Mouse (Mus musculus) MEL (cell line): ENCODE data around the gene Sirt5. TPM values are rescaled to one million over a fixed set of nuclear protein-coding genes. Genes with fewer than 3 reads are reported as not detected.

Experiments
- DNase-seq: peaks from one replicate; pipeline ENCODE4 v3.0.0; 2011; ENCODE audit warnings: low read depth, low spot score
- H3K27ac ChIP-seq: 2 replicates; pipeline ENCODE4 v1.5.1; 2012; ENCODE audit warnings: low read depth, mild to moderate bottlenecking, control low read depth, low read length, moderate library complexity; ENCODE audit not compliant: control insufficient read depth
- H3K27me3 ChIP-seq, 2 experiments: fragments of 150-350 bp in 1 of 2; sonication (generic) in 1 of 2; 2 replicates each; pipeline ENCODE4 v1.6.1; 2012; ENCODE audit warnings: low read length in 2 of 2, mild to moderate bottlenecking in 2 of 2, improper control_type of control experiment in 1 of 2, moderate library complexity in 1 of 2; ENCODE audit not compliant: insufficient read depth in 2 of 2, control insufficient read depth in 1 of 2
- H3K36me3 ChIP-seq, 2 experiments: 2 replicates each; pipeline ENCODE4 v1.6.1; 2012 to 2014; ENCODE audit warnings: low read length in 2 of 2, improper control_type of control experiment in 1 of 2, inconsistent platforms in 1 of 2, mild to moderate bottlenecking in 1 of 2; ENCODE audit not compliant: insufficient read depth in 2 of 2, control insufficient read depth in 1 of 2
- H3K4me1 ChIP-seq, 2 experiments: fragments of 150-350 bp in 1 of 2; sonication (generic) in 1 of 2; 2 replicates each; pipeline ENCODE4 v1.6.1; 2012; ENCODE audit warnings: low read length in 2 of 2, improper control_type of control experiment in 1 of 2, mild to moderate bottlenecking in 1 of 2; ENCODE audit not compliant: insufficient read depth in 2 of 2, control insufficient read depth in 1 of 2
- H3K4me3 ChIP-seq, 2 experiments: fragments of 150-350 bp in 1 of 2; sonication (generic) in 1 of 2; 2 replicates each; pipeline ENCODE4 v1.5.1; 2012; ENCODE audit warnings: low read depth in 2 of 2, low read length in 2 of 2, mild to moderate bottlenecking in 2 of 2, moderate library complexity in 2 of 2, control low read depth in 1 of 2, improper control_type of control experiment in 1 of 2; ENCODE audit not compliant: control insufficient read depth in 1 of 2, insufficient read depth in 1 of 2
- H3K79me2 ChIP-seq: 2 replicates; pipeline ENCODE4 v1.6.1; 2012; ENCODE audit warnings: mild to moderate bottlenecking, low read length, moderate library complexity; ENCODE audit not compliant: control insufficient read depth, poor library complexity, insufficient read depth
- H3K9ac ChIP-seq: 2 replicates; pipeline ENCODE4 v1.6.1; 2012; ENCODE audit warnings: low read depth, mild to moderate bottlenecking, control low read depth, low read length, moderate library complexity; ENCODE audit not compliant: control insufficient read depth, poor library complexity, severe bottlenecking
- H3K9me3 ChIP-seq: fragments of 150-350 bp; sonication (generic); replicated peaks from 2 replicates; pipeline ENCODE4 v1.6.1; 2012; ENCODE audit warnings: mild to moderate bottlenecking, low read length, improper control_type of control experiment, moderate library complexity; ENCODE audit not compliant: insufficient read depth
- BHLHE40 ChIP-seq: IDR thresholded peaks from 2 replicates; pipeline ENCODE4 v1.6.1; 2012; ENCODE audit warnings: low read depth, mild to moderate bottlenecking, inconsistent platforms, low read length, improper control_type of control experiment, borderline replicate concordance
- CHD1 ChIP-seq: IDR thresholded peaks from 2 replicates; pipeline ENCODE4 v1.6.1; 2012; ENCODE audit warnings: low read depth, mild to moderate bottlenecking, inconsistent platforms, low read length, improper control_type of control experiment
- CHD2 ChIP-seq: IDR thresholded peaks from 2 replicates; pipeline ENCODE4 v1.6.1; 2011; ENCODE audit warnings: low read length, improper control_type of control experiment
- CTCF ChIP-seq, 3 experiments: IDR thresholded peaks in 2 of 3; conservative IDR thresholded peaks in 1 of 3; 2 replicates each; pipeline ENCODE4 v1.5.1; 2011 to 2012; ENCODE audit warnings: low read length in 3 of 3, low read depth in 2 of 3, mild to moderate bottlenecking in 2 of 3, improper control_type of control experiment in 1 of 3, inconsistent platforms in 1 of 3, mixed read lengths in 1 of 3, moderate library complexity in 1 of 3; ENCODE audit not compliant: control insufficient read depth in 1 of 3, insufficient read depth in 1 of 3, poor library complexity in 1 of 3, severe bottlenecking in 1 of 3
- E2F4 ChIP-seq: IDR thresholded peaks from 2 replicates; pipeline ENCODE4 v1.6.1; 2011; ENCODE audit warnings: low read depth, low read length, improper control_type of control experiment, borderline replicate concordance
- EP300 ChIP-seq, 2 experiments: IDR thresholded peaks; 2 replicates each; pipeline ENCODE4 v1.6.1; 2011; ENCODE audit warnings: improper control_type of control experiment in 2 of 2, low read length in 2 of 2, low read depth in 1 of 2, mild to moderate bottlenecking in 1 of 2
- ETS1 ChIP-seq: IDR thresholded peaks from 2 replicates; pipeline ENCODE4 v1.6.1; 2012; ENCODE audit warnings: low read depth, mild to moderate bottlenecking, inconsistent platforms, low read length, improper control_type of control experiment, moderate library complexity
- GABPA ChIP-seq: IDR thresholded peaks from 2 replicates; pipeline ENCODE4 v1.6.1; 2012; ENCODE audit warnings: low read depth, mild to moderate bottlenecking, inconsistent platforms, low read length, improper control_type of control experiment, moderate library complexity
- JUND ChIP-seq: IDR thresholded peaks from 2 replicates; pipeline ENCODE4 v1.6.1; 2011; ENCODE audit warnings: low read depth, mild to moderate bottlenecking, improper control_type of control experiment, low read length
- KAT2A ChIP-seq: conservative IDR thresholded peaks from 2 replicates; pipeline ENCODE4 v1.6.1; 2012; ENCODE audit warnings: low read depth, low read length, improper control_type of control experiment, inconsistent platforms
- MAFK ChIP-seq: IDR thresholded peaks from 2 replicates; pipeline ENCODE4 v1.6.1; 2011; ENCODE audit warnings: low read depth, mild to moderate bottlenecking, low read length, improper control_type of control experiment, borderline replicate concordance
- MAX ChIP-seq: IDR thresholded peaks from 2 replicates; pipeline ENCODE4 v1.6.1; 2011; ENCODE audit warnings: low read length, improper control_type of control experiment
- MAZ ChIP-seq: IDR thresholded peaks from 2 replicates; pipeline ENCODE4 v1.6.1; 2012; ENCODE audit warnings: low read depth, mild to moderate bottlenecking, inconsistent platforms, low read length, improper control_type of control experiment
- MEF2A ChIP-seq: IDR thresholded peaks from 2 replicates; pipeline ENCODE4 v1.6.1; 2014; ENCODE audit warnings: low read depth, mild to moderate bottlenecking, inconsistent platforms, low read length, improper control_type of control experiment; ENCODE audit not compliant: poor library complexity, insufficient replicate concordance, severe bottlenecking; ENCODE audit errors: extremely low read depth
- MYB ChIP-seq: IDR thresholded peaks from 2 replicates; pipeline ENCODE4 v1.6.1; 2011; ENCODE audit warnings: mild to moderate bottlenecking, low read depth, low read length, improper control_type of control experiment
- MYC ChIP-seq: IDR thresholded peaks from 2 replicates; pipeline ENCODE4 v1.6.1; 2011; ENCODE audit warnings: low read depth, mild to moderate bottlenecking, low read length, improper control_type of control experiment, moderate library complexity
- NELFE ChIP-seq: IDR thresholded peaks from 2 replicates; pipeline ENCODE4 v1.6.1; 2011; ENCODE audit warnings: low read depth, low read length, improper control_type of control experiment
- POLR2A ChIP-seq, 2 experiments: IDR thresholded peaks; 2 replicates each; pipeline ENCODE4 v1.6.1; 2011 to 2012; ENCODE audit warnings: low read length in 2 of 2, mild to moderate bottlenecking in 2 of 2, control low read depth in 1 of 2, improper control_type of control experiment in 1 of 2, low read depth in 1 of 2, moderate library complexity in 1 of 2; ENCODE audit not compliant: control insufficient read depth in 1 of 2, insufficient read depth in 1 of 2, poor library complexity in 1 of 2
- POLR2AphosphoS2 ChIP-seq: IDR thresholded peaks from 2 replicates; pipeline ENCODE4 v1.6.1; 2011; ENCODE audit warnings: low read length, improper control_type of control experiment
- POLR2AphosphoS5 ChIP-seq: IDR thresholded peaks from 2 replicates; pipeline ENCODE4 v1.6.1; 2012; ENCODE audit warnings: low read depth, borderline replicate concordance, mild to moderate bottlenecking, inconsistent platforms, low read length, moderate library complexity, mixed read lengths
- SIN3A ChIP-seq: IDR thresholded peaks from 2 replicates; pipeline ENCODE4 v1.6.1; 2012; ENCODE audit warnings: low read length, improper control_type of control experiment, inconsistent platforms
- SMC3 ChIP-seq: IDR thresholded peaks from 2 replicates; pipeline ENCODE4 v1.6.1; 2011; ENCODE audit warnings: low read depth, low read length, improper control_type of control experiment
- UBTF ChIP-seq: IDR thresholded peaks from 2 replicates; pipeline ENCODE4 v1.6.1; 2012; ENCODE audit warnings: low read depth, mild to moderate bottlenecking, inconsistent platforms, low read length, improper control_type of control experiment, moderate library complexity, borderline replicate concordance; ENCODE audit not compliant: insufficient read depth
- ZKSCAN1 ChIP-seq: IDR thresholded peaks from 2 replicates; pipeline ENCODE4 v1.6.1; 2012; ENCODE audit warnings: low read depth, mild to moderate bottlenecking, inconsistent platforms, low read length, improper control_type of control experiment, moderate library complexity
- ZMIZ1 ChIP-seq: IDR thresholded peaks from 2 replicates; pipeline ENCODE4 v1.6.1; 2012; ENCODE audit warnings: low read depth, mild to moderate bottlenecking, inconsistent platforms, low read length, improper control_type of control experiment, moderate library complexity
- polyA plus RNA-seq, 2 experiments: library from polyadenylated mRNA; stranded (reverse) in 1 of 2; unstranded in 1 of 2; fragments of >175 nt in 1 of 2; fragments of >200 nt in 1 of 2; gene quantifications; 2 replicates each; pipeline versions ENCODE4 v1.2.1 to v1.2.4; 2012; ENCODE audit warnings: low replicate concordance in 2 of 2, low read depth in 1 of 2; ENCODE audit not compliant: insufficient read length in 2 of 2, insufficient read depth in 1 of 2, missing spikeins in 1 of 2
- total RNA-seq: library from RNA; depleted of rRNA; stranded (reverse); fragments of 300-350 nt; gene quantifications from 2 replicates; pipeline ENCODE4 v1.2.3, GENCODE M21; 2012

The Sirt5 gene
- total and polyA plus RNA-seq, 3 experiments: 8.2 to 10.6 TPM; not detected in 1

- Histone ChIP-seq H3K9ac (no peak overlapping the region), H3K36me3 (peaks cover 0 to 15% of the 10 kb centered on the region in 2 experiments; a peak in 2 of 4 replicates), H3K27me3 (no peaks in the 10 kb centered on the region), H3K79me2 (peaks cover 36% of the 10 kb centered on the region), H3K4me3 (no peak overlapping the region), H3K4me1 (peaks cover 6 to 7% of the 10 kb centered on the region in 2 experiments), H3K9me3 (no peaks in the 10 kb centered on the region), H3K27ac (no peak overlapping the region)
- TF ChIP-seq GABPA (no peak), UBTF (no peak), MYC (no peak), BHLHE40 (no peak), ZMIZ1 (no peak), SIN3A (no peak), NELFE (no peak), JUND (no peak), MAZ (no peak), POLR2AphosphoS5 (no peak), ETS1 (no peak), E2F4 (no peak), CTCF (IDR thresholded peaks at IDR 0.05 in 2 of 3, conservative IDR thresholded peaks at IDR 0.05 in 1 of 3; ENCODE audit: control insufficient read depth in 1 of 3, insufficient read depth in 1 of 3, low read depth in 2 of 3, low read length in 3 of 3, poor library complexity in 1 of 3, severe bottlenecking in 1 of 3) (no peak), CHD1 (no peak), ZKSCAN1 (no peak), CHD2 (no peak), POLR2AphosphoS2 (no peak)
- DNase-seq: no peak
Observed at GRCm38 (mm10) chr13:43443706-43444105, 78.4 kb downstream of the Sirt5 start.

- H3K36me3 ChIP-seq: peaks cover 0 to 15% of the 10 kb centered on the region in 2 experiments; a peak in 2 of 4 replicates
- peaks cover 30% of the 10 kb centered on the region for H3K79me2 ChIP-seq
- H3K4me1 ChIP-seq: peaks cover 6 to 7% of the 10 kb centered on the region in 2 experiments
- no peak overlapping the region for H3K27ac ChIP-seq
- DNase-seq: no peak
- TF ChIP-seq POLR2AphosphoS5 (no peak), EP300 (IDR thresholded peaks at IDR 0.05; ENCODE audit: low read depth in 1 of 2, low read length in 2 of 2) (no peak), POLR2A (IDR thresholded peaks at IDR 0.05; ENCODE audit: control insufficient read depth in 1 of 2, insufficient read depth in 1 of 2, low read depth in 1 of 2, low read length in 2 of 2, poor library complexity in 1 of 2) (no peak), MAX (no peak), CTCF (IDR thresholded peaks at IDR 0.05 in 2 of 3, conservative IDR thresholded peaks at IDR 0.05 in 1 of 3; ENCODE audit: control insufficient read depth in 1 of 3, insufficient read depth in 1 of 3, low read depth in 2 of 3, low read length in 3 of 3, poor library complexity in 1 of 3, severe bottlenecking in 1 of 3) (no peak), MYB (no peak), KAT2A (no peak), GABPA (no peak), SMC3 (no peak), MAFK (no peak), E2F4 (no peak), MEF2A (no peak), POLR2AphosphoS2 (no peak)
- H3K4me3 ChIP-seq: no peak overlapping the region
- no peaks in the 10 kb centered on the region for H3K9me3 ChIP-seq
- H3K9ac ChIP-seq: no peak overlapping the region
- no peaks in the 10 kb centered on the region for H3K27me3 ChIP-seq
Observed at GRCm38 (mm10) chr13:43444717-43445116, 79.4 kb downstream of the Sirt5 start.
